ENCODE assay signal across 9 mouse cellular contexts in genomic region chr9:62470398-62470797, GRCm38 (mm10).
DNase-seq lines count a peak whose midpoint lies in the region; ATAC-seq and TF ChIP-seq lines count a peak whose summit lies in the region.
"Had no signal": no experiment of that assay in that cellular context is flagged by ENCODE, and none has a peak within 500 bp of the region (broad histone marks: within the 10 kb centered on the region; RNA-seq: fewer than 3 reads in every experiment).

No protein-coding gene starts in this region.

- no peaks in the 10 kb centered on the region for H3K27me3 ChIP-seq in forebrain, embryonic 15.5 days
- H3K27me3 ChIP-seq: heart, embryonic 13.5 days had no signal

- ATAC-seq in cerebellum, adult (ENCODE audit: insufficient number of reproducible peaks, low FRiP score, low TSS enrichment): peak; percentile 17; the same call in 1 of the 2 replicates
- ATAC-seq in forebrain, embryonic 15.5 days (replicated peaks): peak; percentile 42; the same call in 1 of the 2 replicates

- 0% methylated on average over 1 of the region's 1 CpGs for WGBS in forebrain, embryonic 15.5 days

- H3K4me3 ChIP-seq in ES-E14 (ENCODE audit: insufficient read depth in 1 of 2, low read depth in 1 of 2, low read length in 2 of 2, poor library complexity in 1 of 2, severe bottlenecking in 1 of 2): no peak overlapping the region
- no peak overlapping the region for H3K4me3 ChIP-seq in forebrain, embryonic 15.5 days
- H3K4me3 ChIP-seq: heart, embryonic 13.5 days had no signal

- H3K9ac ChIP-seq in ES-E14 (ENCODE audit: insufficient read depth, low read depth, low read length, poor library complexity, severe bottlenecking): no peak overlapping the region
- H3K9ac ChIP-seq in forebrain, embryonic 15.5 days (replicated peaks): no peak overlapping the region
- H3K9ac ChIP-seq: heart, embryonic 13.5 days had no signal

- intact Hi-C loops in heart, postnatal 36 days (cut with DNase I): loop anchor here (1.0 to 10.0 kb wide), 3 partner anchors 80 to 304 kb away; no protein-coding TSS in a partner anchor

- H3K27ac ChIP-seq in ES-E14 (ENCODE audit: insufficient read depth, low read depth, low read length, poor library complexity, severe bottlenecking): no peak overlapping the region
- H3K27ac ChIP-seq in forebrain, embryonic 15.5 days (replicated peaks): peak overlapping the region; percentile 65
- H3K27ac ChIP-seq: heart, embryonic 13.5 days had no signal

- peak; percentile 75 for DNase-seq in ES-E14 (ENCODE audit: low read depth, low spot score)
- DNase-seq in heart, postnatal 36 days: peak; percentile 82 to 83
- DNase-seq in layer of hippocampus, adult 11-12 months (ENCODE audit: low spot score): peak; percentile 80
- peak; percentile 88 for DNase-seq in lung, postnatal 14 days
- DNase-seq in retina, postnatal 1 day: peak; percentile 88
- peak; percentile 88 for DNase-seq in thymus, postnatal 4 days

- H3K9me3 ChIP-seq in ES-E14 (ENCODE audit: control insufficient read depth, insufficient read depth, low read depth, low read length): no peaks in the 10 kb centered on the region
- H3K9me3 ChIP-seq in forebrain, embryonic 15.5 days: no peaks in the 10 kb centered on the region
- H3K9me3 ChIP-seq: heart, embryonic 13.5 days had no signal

- H3K4me1 ChIP-seq in ES-E14 (ENCODE audit: control insufficient read depth in 2 of 2, insufficient read depth in 2 of 2, low read length in 2 of 2, poor library complexity in 1 of 2): peaks cover 4 to 22% of the 10 kb centered on the region in 2 experiments; a peak in 3 of 4 replicates
- peaks cover 51% of the 10 kb centered on the region for H3K4me1 ChIP-seq in forebrain, embryonic 15.5 days

- in situ Hi-C loops in ES-E14 (cut with MboI; ENCODE audit: low sequenced_read_pairs in 2 of 2, unreplicated experiment in 2 of 2): loop anchor here (5.0 kb wide), 1 partner anchor 82 kb away; no protein-coding TSS in a partner anchor

- no peaks in the 10 kb centered on the region for H3K36me3 ChIP-seq in ES-E14 (ENCODE audit: control insufficient read depth, insufficient read depth, low read length, poor library complexity, severe bottlenecking)
- H3K36me3 ChIP-seq in forebrain, embryonic 15.5 days: no peaks in the 10 kb centered on the region
- H3K36me3 ChIP-seq: heart, embryonic 13.5 days had no signal

- no peak overlapping the region for H3K4me2 ChIP-seq in forebrain, embryonic 15.5 days (replicated peaks)
- H3K4me2 ChIP-seq: heart, embryonic 13.5 days had no signal

TF ChIP-seq in ES-E14, 5 proteins besides CTCF, POLR2A, EP300 and RAD21:
- TF ChIP-seq ZC3H11A (IDR thresholded peaks at IDR 0.05; ENCODE audit: borderline replicate concordance, low read depth, low read length) (peak; percentile 92), ZNF384 (IDR thresholded peaks at IDR 0.05; ENCODE audit: low read depth, low read length) (no peak), CHD2 (IDR thresholded peaks at IDR 0.05; ENCODE audit: low read depth, low read length) (no peak), MAFK (IDR thresholded peaks at IDR 0.05; ENCODE audit: insufficient read depth, low read depth, low read length) (no peak), HCFC1 (IDR thresholded peaks at IDR 0.05; ENCODE audit: borderline replicate concordance, insufficient read depth, low read length) (no peak)
